Mouse (Mus musculus) hematopoietic stem cell, adult 5-6 weeks (primary cell): ENCODE measurements at regions not wholly inside any gene's neighbourhood (a gene's known extent, or its start where the extent isn't known, plus 50 kb on each side); places are given as distances from the start of the nearest gene placed in this dataset.
A peak's percentile ranks its signal among the peaks of the same experiment; 100 is the strongest.

Source experiments
- ATAC-seq, 2 experiments: fragments of 125-278 bp in 1 of 2; replicated peaks in 1 of 2; 2 replicates each; pipeline ENCODE4 v1.8.0; 2016 to 2017; ENCODE audit warnings: inconsistent platforms in 2 of 2, mild to moderate bottlenecking in 2 of 2, moderate number of reproducible peaks in 2 of 2, low read depth in 1 of 2, moderate TSS enrichment in 1 of 2; ENCODE audit not compliant: low FRiP score in 2 of 2, poor library complexity in 2 of 2, severe bottlenecking in 2 of 2, insufficient read depth in 1 of 2, low TSS enrichment in 1 of 2

GRCm38 (mm10) chr15:63678921-63679320 is 166.1 kb downstream of the Gsdmc2 start:
- peak; percentile 68 to 78 for ATAC-seq

GRCm38 (mm10) chr15:63675491-63676036 is 169.4 kb downstream of the Gsdmc2 start:
- ATAC-seq: no peak

GRCm38 (mm10) chr15:63674404-63674803 is 170.6 kb downstream of the Gsdmc2 start:
- ATAC-seq: no peak

- 0 out of 4 replicates have a peak, but pooled peaks of 1 of the 2 experiments have one; percentile 25 for ATAC-seq
These were observed 173.9 kb downstream of the Gsdmc2 start for GRCm38 (mm10) chr15:63671081-63671480.

- no peak for ATAC-seq
These were observed 174.4 kb downstream of the Gsdmc2 start for GRCm38 (mm10) chr15:63670561-63670960.

GRCm38 (mm10) chr15:63667536-63667935 is 177.4 kb downstream of the Gsdmc2 start:
- ATAC-seq: 0 out of 4 replicates have a peak, but pooled peaks of 1 of the 2 experiments have one; percentile 24

- ATAC-seq: peak; percentile 83 to 92
These were observed 179.5 kb downstream of the Gsdmc2 start for GRCm38 (mm10) chr15:63665517-63665916.

- no peak for ATAC-seq
These were observed 180.1 kb downstream of the Gsdmc2 start for GRCm38 (mm10) chr15:63664877-63665276.

- ATAC-seq: no peak
These were observed 182.8 kb downstream of the Gsdmc2 start for GRCm38 (mm10) chr15:63662183-63662582.

- peak; percentile 60 to 65 for ATAC-seq
These were observed 186.9 kb downstream of the Gsdmc2 start for GRCm38 (mm10) chr15:63658031-63658521.

GRCm38 (mm10) chr15:63652216-63652961 is 192.6 kb downstream of the Gsdmc2 start:
- 0 out of 4 replicates have a peak, but pooled peaks of 1 of the 2 experiments have one; percentile 12 for ATAC-seq

GRCm38 (mm10) chr15:63651120-63651519 is 193.9 kb downstream of the Gsdmc2 start:
- ATAC-seq: no peak

- peak; percentile 96 to 98 for ATAC-seq
These were observed 196.6 kb downstream of the Gsdmc2 start for GRCm38 (mm10) chr15:63648142-63648989.

- ATAC-seq: no peak
These were observed 220.2 kb downstream of the Gsdmc2 start for GRCm38 (mm10) chr15:63624814-63625213.

- no peak for ATAC-seq
These were observed 220.7 kb downstream of the Gsdmc2 start for GRCm38 (mm10) chr15:63624249-63624648.

- peak; percentile 88 for ATAC-seq
These were observed 228.3 kb downstream of the Gsdmc2 start for GRCm38 (mm10) chr15:63616506-63617208.

GRCm38 (mm10) chr15:63614191-63614590 is 230.8 kb downstream of the Gsdmc2 start:
- ATAC-seq: no peak
